Mouse (Mus musculus): ENCODE data around the gene Hpf1. TPM values are rescaled to one million over a fixed set of nuclear protein-coding genes. Genes with fewer than 3 reads are reported as not detected.

The Hpf1 gene
- polyA plus RNA-seq, 1 experiment from 2014 or later: 73.4 TPM

DNA sequence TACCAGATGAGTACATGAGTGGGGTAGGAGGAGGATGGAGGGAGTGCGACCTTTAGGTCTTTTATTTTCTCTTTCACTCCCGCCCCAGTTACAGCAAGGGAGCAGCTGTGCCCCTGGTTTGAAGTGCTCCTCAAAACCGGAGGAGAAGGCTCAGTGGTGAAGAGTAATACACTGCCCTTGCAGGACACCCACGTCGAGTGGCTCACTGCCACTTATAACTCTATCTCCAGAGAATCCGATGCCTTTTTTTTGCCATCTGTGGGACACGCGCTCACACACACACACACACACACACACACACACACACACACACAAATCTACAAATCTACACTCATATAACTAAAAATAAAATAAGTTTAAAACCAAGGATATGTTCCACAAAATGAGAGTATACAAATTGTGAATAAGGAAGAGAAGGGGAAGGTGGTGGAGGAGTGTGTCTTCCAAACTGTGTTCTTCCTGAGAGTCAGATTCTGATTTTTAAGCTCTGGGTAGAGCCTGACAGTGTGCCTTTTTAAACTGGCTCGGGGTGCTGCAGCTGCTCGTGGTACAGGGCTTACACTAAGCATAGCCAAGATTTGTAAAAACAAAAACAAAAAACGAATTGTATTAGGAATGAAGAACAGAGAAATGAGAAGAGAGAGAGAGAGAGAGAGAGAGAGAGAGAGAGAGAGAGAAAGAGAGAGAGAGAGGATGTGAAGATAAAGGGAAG, 931 bp upstream of the Hpf1 start:
- 70% methylated on average over 11 of the region's 11 CpGs for WGBS
- ATAC-seq (replicated peaks; ENCODE audit: extremely low read depth, insufficient read depth, low FRiP score): no peak
- peak overlapping the region; percentile 87; the same call in 1 of the 2 replicates for H3K4me3 ChIP-seq (ENCODE audit: low read length)
- H3K27ac ChIP-seq (ENCODE audit: low read length): no peak overlapping the region
- H3K36me3 ChIP-seq (ENCODE audit: control insufficient read depth, insufficient read depth): no peaks in the 10 kb centered on the region
- no peaks in the 10 kb centered on the region for H3K27me3 ChIP-seq (ENCODE audit: control insufficient read depth, insufficient read depth, low read length)
- H3K4me1 ChIP-seq (ENCODE audit: control insufficient read depth, insufficient read depth, low read length): peaks cover 27% of the 10 kb centered on the region
- H3K4me2 ChIP-seq (ENCODE audit: low read depth, low read length): peak overlapping the region; percentile 78
- H3K9me3 ChIP-seq (replicated peaks; ENCODE audit: control insufficient read depth, low read length): no peaks in the 10 kb centered on the region
- H3K9ac ChIP-seq (ENCODE audit: low read length): no peak overlapping the region

GRCm38 (mm10) chr8:60890520-60890874, 279 bp downstream of the Hpf1 start:
- Histone ChIP-seq H3K9me3 (replicated peaks; ENCODE audit: control insufficient read depth, low read length) (no peaks in the 10 kb centered on the region), H3K4me3 (ENCODE audit: low read length) (peak overlapping the region; percentile 87), H3K27me3 (ENCODE audit: control insufficient read depth, insufficient read depth, low read length) (no peaks in the 10 kb centered on the region), H3K4me2 (ENCODE audit: low read depth, low read length) (peak overlapping the region; percentile 78), H3K36me3 (ENCODE audit: control insufficient read depth, insufficient read depth) (no peaks in the 10 kb centered on the region), H3K4me1 (ENCODE audit: control insufficient read depth, insufficient read depth, low read length) (peaks cover 31% of the 10 kb centered on the region), H3K27ac (ENCODE audit: low read length) (0 out of 2 replicates have a peak overlapping the region, but pooled peaks have one; percentile 32), H3K9ac (ENCODE audit: low read length) (peak overlapping the region; percentile 81)
- WGBS: under 1% methylated on average over 23 of the region's 23 CpGs
- ATAC-seq (replicated peaks; ENCODE audit: extremely low read depth, insufficient read depth, low FRiP score): no peak

- Histone ChIP-seq H3K4me3 (ENCODE audit: low read length) (no peak overlapping the region), H3K4me1 (ENCODE audit: control insufficient read depth, insufficient read depth, low read length) (peaks cover 38% of the 10 kb centered on the region), H3K9me3 (replicated peaks; ENCODE audit: control insufficient read depth, low read length) (no peaks in the 10 kb centered on the region), H3K27ac (ENCODE audit: low read length) (no peak overlapping the region), H3K9ac (ENCODE audit: low read length) (no peak overlapping the region), H3K27me3 (ENCODE audit: control insufficient read depth, insufficient read depth, low read length) (no peaks in the 10 kb centered on the region), H3K36me3 (ENCODE audit: control insufficient read depth, insufficient read depth) (no peaks in the 10 kb centered on the region), H3K4me2 (ENCODE audit: low read depth, low read length) (peak overlapping the region; percentile 78; the same call in 1 of the 2 replicates)
- ATAC-seq (replicated peaks; ENCODE audit: extremely low read depth, insufficient read depth, low FRiP score): no peak
- WGBS: 88% methylated on average over 4 of the region's 4 CpGs
Measured at GRCm38 (mm10) chr8:60891757-60892156, 1.5 kb downstream of the Hpf1 start.

GRCm38 (mm10) chr8:60895878-60896277, 5.7 kb downstream of the Hpf1 start:
- WGBS: 39% methylated on average over 6 of the region's 6 CpGs
- no peak overlapping the region for H3K4me3 ChIP-seq (ENCODE audit: low read length)
- peaks cover 47% of the 10 kb centered on the region for H3K4me1 ChIP-seq (ENCODE audit: control insufficient read depth, insufficient read depth, low read length)
- H3K36me3 ChIP-seq (ENCODE audit: control insufficient read depth, insufficient read depth): peaks cover 7% of the 10 kb centered on the region; the same call in 1 of the 2 replicates
- H3K4me2 ChIP-seq (ENCODE audit: low read depth, low read length): peak overlapping the region; percentile 50
- ATAC-seq (replicated peaks; ENCODE audit: extremely low read depth, insufficient read depth, low FRiP score): peak; percentile 39; the same call in 1 of the 2 replicates
- H3K9ac ChIP-seq (ENCODE audit: low read length): peak overlapping the region; percentile 40
- H3K9me3 ChIP-seq (replicated peaks; ENCODE audit: control insufficient read depth, low read length): no peaks in the 10 kb centered on the region
- H3K27ac ChIP-seq (ENCODE audit: low read length): peak overlapping the region; percentile 49
- H3K27me3 ChIP-seq (ENCODE audit: control insufficient read depth, insufficient read depth, low read length): no peaks in the 10 kb centered on the region

- no peak overlapping the region for H3K27ac ChIP-seq (ENCODE audit: low read length)
- 0 out of 2 replicates have a peak, but pooled peaks have one; percentile 24 for ATAC-seq (replicated peaks; ENCODE audit: extremely low read depth, insufficient read depth, low FRiP score)
- H3K4me1 ChIP-seq (ENCODE audit: control insufficient read depth, insufficient read depth, low read length): peaks cover 20% of the 10 kb centered on the region
- 70% methylated on average over 9 of the region's 9 CpGs for WGBS
- H3K27me3 ChIP-seq (ENCODE audit: control insufficient read depth, insufficient read depth, low read length): no peaks in the 10 kb centered on the region
- H3K36me3 ChIP-seq (ENCODE audit: control insufficient read depth, insufficient read depth): peaks cover 7% of the 10 kb centered on the region
- no peak overlapping the region for H3K4me2 ChIP-seq (ENCODE audit: low read depth, low read length)
- H3K9ac ChIP-seq (ENCODE audit: low read length): no peak overlapping the region
- no peaks in the 10 kb centered on the region for H3K9me3 ChIP-seq (replicated peaks; ENCODE audit: control insufficient read depth, low read length)
- no peak overlapping the region for H3K4me3 ChIP-seq (ENCODE audit: low read length)
Measured at GRCm38 (mm10) chr8:60900147-60900546, 9.9 kb downstream of the Hpf1 start.

- WGBS: 81% methylated on average over 4 of the region's 4 CpGs
- H3K36me3 ChIP-seq (ENCODE audit: control insufficient read depth, insufficient read depth): peaks cover 11% of the 10 kb centered on the region
Measured at GRCm38 (mm10) chr8:60912081-60912480, 21.9 kb downstream of the Hpf1 start.

DNA sequence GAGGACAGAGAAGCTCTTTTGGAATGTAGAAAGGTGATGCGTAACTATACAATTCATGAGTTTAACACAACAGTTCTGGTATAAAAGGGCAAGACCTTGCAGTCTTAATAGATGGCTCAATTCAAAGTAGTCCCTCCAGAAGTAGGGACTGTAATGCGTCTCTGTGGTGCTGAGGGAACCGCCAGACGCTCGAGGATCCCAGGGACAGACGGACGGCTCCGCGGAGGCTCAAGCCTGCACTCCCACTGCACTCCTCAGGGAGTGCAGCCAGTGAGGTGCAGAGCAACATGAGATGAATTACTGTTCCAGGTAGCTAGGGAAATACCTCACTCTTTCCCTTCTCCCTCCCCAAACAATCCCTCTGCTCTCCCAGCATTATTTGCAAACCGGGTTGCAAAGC, 22.3 kb downstream of the Hpf1 start:
- Histone ChIP-seq H3K4me3 (ENCODE audit: low read length) (no peak overlapping the region), H3K4me1 (ENCODE audit: control insufficient read depth, insufficient read depth, low read length) (no peaks in the 10 kb centered on the region), H3K9ac (ENCODE audit: low read length) (no peak overlapping the region), H3K27me3 (ENCODE audit: control insufficient read depth, insufficient read depth, low read length) (no peaks in the 10 kb centered on the region), H3K27ac (ENCODE audit: low read length) (no peak overlapping the region), H3K36me3 (ENCODE audit: control insufficient read depth, insufficient read depth) (peaks cover 11% of the 10 kb centered on the region), H3K4me2 (ENCODE audit: low read depth, low read length) (no peak overlapping the region), H3K9me3 (replicated peaks; ENCODE audit: control insufficient read depth, low read length) (no peaks in the 10 kb centered on the region)
- 69% methylated on average over 10 of the region's 10 CpGs for WGBS
- no peak for ATAC-seq (replicated peaks; ENCODE audit: extremely low read depth, insufficient read depth, low FRiP score)

More at GRCm38 (mm10) chr8:60912081-60912480, 21.9 kb downstream of the Hpf1 start:
- H3K4me3 ChIP-seq (ENCODE audit: low read length): no peak overlapping the region
- no peak overlapping the region for H3K4me2 ChIP-seq (ENCODE audit: low read depth, low read length)
- H3K27ac ChIP-seq (ENCODE audit: low read length): no peak overlapping the region
- H3K4me1 ChIP-seq (ENCODE audit: control insufficient read depth, insufficient read depth, low read length): no peaks in the 10 kb centered on the region
- no peak for ATAC-seq (replicated peaks; ENCODE audit: extremely low read depth, insufficient read depth, low FRiP score)
- H3K9me3 ChIP-seq (replicated peaks; ENCODE audit: control insufficient read depth, low read length): no peaks in the 10 kb centered on the region
- no peak overlapping the region for H3K9ac ChIP-seq (ENCODE audit: low read length)
- H3K27me3 ChIP-seq (ENCODE audit: control insufficient read depth, insufficient read depth, low read length): no peaks in the 10 kb centered on the region

DNA sequence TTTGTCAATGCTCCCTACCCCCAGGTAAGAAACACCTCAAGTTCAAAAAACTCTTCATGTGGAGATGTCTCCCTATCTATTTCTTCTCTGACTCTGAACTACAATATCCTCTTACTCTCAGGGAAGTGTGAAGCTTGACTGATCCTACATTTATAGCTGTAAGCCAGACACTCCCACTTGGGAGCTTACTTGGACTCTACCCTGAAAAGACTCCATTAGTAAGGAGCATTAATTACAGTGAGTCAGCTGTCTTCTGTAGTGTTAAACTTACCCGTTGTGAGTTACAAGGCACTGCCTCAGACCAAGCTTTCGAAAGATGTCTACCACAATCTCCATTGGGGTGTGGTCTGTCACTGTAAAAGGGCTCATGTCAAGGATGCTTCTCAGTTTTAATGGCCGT, 28.9 kb downstream of the Hpf1 start:
- Histone ChIP-seq H3K4me3 (ENCODE audit: low read length) (no peak overlapping the region), H3K27ac (ENCODE audit: low read length) (no peak overlapping the region), H3K9me3 (replicated peaks; ENCODE audit: control insufficient read depth, low read length) (no peaks in the 10 kb centered on the region), H3K4me1 (ENCODE audit: control insufficient read depth, insufficient read depth, low read length) (no peaks in the 10 kb centered on the region), H3K4me2 (ENCODE audit: low read depth, low read length) (no peak overlapping the region), H3K9ac (ENCODE audit: low read length) (no peak overlapping the region), H3K27me3 (ENCODE audit: control insufficient read depth, insufficient read depth, low read length) (no peaks in the 10 kb centered on the region), H3K36me3 (ENCODE audit: control insufficient read depth, insufficient read depth) (peaks cover 9% of the 10 kb centered on the region)
- 87% methylated on average over 3 of the region's 3 CpGs for whole genome bisulfite sequencing
- ATAC-seq (replicated peaks; ENCODE audit: extremely low read depth, insufficient read depth, low FRiP score): no peak

DNA sequence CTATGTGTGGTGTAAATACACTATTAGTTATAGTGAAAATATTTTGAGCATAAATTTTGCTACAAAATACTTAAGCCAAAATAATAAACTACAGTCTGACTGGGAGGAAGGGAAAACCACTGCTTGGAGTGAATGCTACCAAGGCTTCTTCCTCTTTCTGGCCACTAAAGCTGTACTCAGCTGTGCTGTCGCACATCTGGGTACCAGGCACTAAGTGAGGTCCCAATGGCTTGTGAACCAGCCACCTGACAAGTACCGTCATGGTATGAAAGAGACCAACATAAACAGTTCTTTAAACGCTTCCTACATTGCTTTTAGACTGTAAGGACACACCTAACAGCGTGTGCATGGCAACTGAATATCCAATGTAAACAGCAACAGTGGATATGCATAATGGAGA, 30.0 kb downstream of the Hpf1 start:
- no peaks in the 10 kb centered on the region for H3K27me3 ChIP-seq (ENCODE audit: control insufficient read depth, insufficient read depth, low read length)
- no peak for ATAC-seq (replicated peaks; ENCODE audit: extremely low read depth, insufficient read depth, low FRiP score)

More for the DNA sequence above, 30.0 kb downstream of the Hpf1 start:
- no peaks in the 10 kb centered on the region for H3K9me3 ChIP-seq (replicated peaks; ENCODE audit: control insufficient read depth, low read length)
- no peak overlapping the region for H3K4me2 ChIP-seq (ENCODE audit: low read depth, low read length)
- H3K36me3 ChIP-seq (ENCODE audit: control insufficient read depth, insufficient read depth): peaks cover 5% of the 10 kb centered on the region
- no peak overlapping the region for H3K27ac ChIP-seq (ENCODE audit: low read length)
- no peak overlapping the region for H3K9ac ChIP-seq (ENCODE audit: low read length)
- H3K4me3 ChIP-seq (ENCODE audit: low read length): no peak overlapping the region
- no peaks in the 10 kb centered on the region for H3K4me1 ChIP-seq (ENCODE audit: control insufficient read depth, insufficient read depth, low read length)
- WGBS: 85% methylated on average over 4 of the region's 4 CpGs
